Mouse (Mus musculus): ENCODE measurements at regions not wholly inside any gene's neighbourhood (a gene's known extent, or its start where the extent isn't known, plus 50 kb on each side); places are given as distances from the start of the nearest gene placed in this dataset.

- no peak for TF ChIP-seq TAL1 (IDR thresholded peaks at IDR 0.05; ENCODE audit: low read length)
- no peak for TF ChIP-seq GATA1 (IDR thresholded peaks at IDR 0.05; ENCODE audit: low read length)
Observed at GRCm38 (mm10) chrX:162235552-162235951, 76.0 kb upstream of the Nhs start.
